Mouse (Mus musculus) MEL (cell line): ENCODE results near the gene Igdcc3. TPM values are rescaled to one million over a fixed set of nuclear protein-coding genes. Genes with fewer than 3 reads are reported as not detected.
A peak's percentile ranks its signal among the peaks of the same experiment; 100 is the strongest.

Experiments
- DNase-seq: peaks from one replicate; pipeline ENCODE4 v3.0.0; 2011; ENCODE audit warnings: low read depth, low spot score
- H3K27ac ChIP-seq: 2 replicates; pipeline ENCODE4 v1.5.1; 2012; ENCODE audit warnings: low read depth, mild to moderate bottlenecking, control low read depth, low read length, moderate library complexity; ENCODE audit not compliant: control insufficient read depth
- H3K27me3 ChIP-seq, 2 experiments: fragments of 150-350 bp in 1 of 2; sonication (generic) in 1 of 2; 2 replicates each; pipeline ENCODE4 v1.6.1; 2012; ENCODE audit warnings: low read length in 2 of 2, mild to moderate bottlenecking in 2 of 2, improper control_type of control experiment in 1 of 2, moderate library complexity in 1 of 2; ENCODE audit not compliant: insufficient read depth in 2 of 2, control insufficient read depth in 1 of 2
- H3K36me3 ChIP-seq, 2 experiments: 2 replicates each; pipeline ENCODE4 v1.6.1; 2012 to 2014; ENCODE audit warnings: low read length in 2 of 2, improper control_type of control experiment in 1 of 2, inconsistent platforms in 1 of 2, mild to moderate bottlenecking in 1 of 2; ENCODE audit not compliant: insufficient read depth in 2 of 2, control insufficient read depth in 1 of 2
- H3K4me1 ChIP-seq, 2 experiments: fragments of 150-350 bp in 1 of 2; sonication (generic) in 1 of 2; 2 replicates each; pipeline ENCODE4 v1.6.1; 2012; ENCODE audit warnings: low read length in 2 of 2, improper control_type of control experiment in 1 of 2, mild to moderate bottlenecking in 1 of 2; ENCODE audit not compliant: insufficient read depth in 2 of 2, control insufficient read depth in 1 of 2
- H3K4me3 ChIP-seq, 2 experiments: fragments of 150-350 bp in 1 of 2; sonication (generic) in 1 of 2; 2 replicates each; pipeline ENCODE4 v1.5.1; 2012; ENCODE audit warnings: low read depth in 2 of 2, low read length in 2 of 2, mild to moderate bottlenecking in 2 of 2, moderate library complexity in 2 of 2, control low read depth in 1 of 2, improper control_type of control experiment in 1 of 2; ENCODE audit not compliant: control insufficient read depth in 1 of 2, insufficient read depth in 1 of 2
- H3K79me2 ChIP-seq: 2 replicates; pipeline ENCODE4 v1.6.1; 2012; ENCODE audit warnings: mild to moderate bottlenecking, low read length, moderate library complexity; ENCODE audit not compliant: control insufficient read depth, poor library complexity, insufficient read depth
- H3K9ac ChIP-seq: 2 replicates; pipeline ENCODE4 v1.6.1; 2012; ENCODE audit warnings: low read depth, mild to moderate bottlenecking, control low read depth, low read length, moderate library complexity; ENCODE audit not compliant: control insufficient read depth, poor library complexity, severe bottlenecking
- H3K9me3 ChIP-seq: fragments of 150-350 bp; sonication (generic); replicated peaks from 2 replicates; pipeline ENCODE4 v1.6.1; 2012; ENCODE audit warnings: mild to moderate bottlenecking, low read length, improper control_type of control experiment, moderate library complexity; ENCODE audit not compliant: insufficient read depth
- BHLHE40 ChIP-seq: IDR thresholded peaks from 2 replicates; pipeline ENCODE4 v1.6.1; 2012; ENCODE audit warnings: low read depth, mild to moderate bottlenecking, inconsistent platforms, low read length, improper control_type of control experiment, borderline replicate concordance
- CHD1 ChIP-seq: IDR thresholded peaks from 2 replicates; pipeline ENCODE4 v1.6.1; 2012; ENCODE audit warnings: low read depth, mild to moderate bottlenecking, inconsistent platforms, low read length, improper control_type of control experiment
- CHD2 ChIP-seq: IDR thresholded peaks from 2 replicates; pipeline ENCODE4 v1.6.1; 2011; ENCODE audit warnings: low read length, improper control_type of control experiment
- ELF1 ChIP-seq: IDR thresholded peaks from 2 replicates; pipeline ENCODE4 v1.6.1; 2014; ENCODE audit warnings: low read depth, mild to moderate bottlenecking, inconsistent platforms, low read length, improper control_type of control experiment, moderate library complexity
- EP300 ChIP-seq, 2 experiments: IDR thresholded peaks; 2 replicates each; pipeline ENCODE4 v1.6.1; 2011; ENCODE audit warnings: improper control_type of control experiment in 2 of 2, low read length in 2 of 2, low read depth in 1 of 2, mild to moderate bottlenecking in 1 of 2
- JUND ChIP-seq: IDR thresholded peaks from 2 replicates; pipeline ENCODE4 v1.6.1; 2011; ENCODE audit warnings: low read depth, mild to moderate bottlenecking, improper control_type of control experiment, low read length
- KAT2A ChIP-seq: conservative IDR thresholded peaks from 2 replicates; pipeline ENCODE4 v1.6.1; 2012; ENCODE audit warnings: low read depth, low read length, improper control_type of control experiment, inconsistent platforms
- MYC ChIP-seq: IDR thresholded peaks from 2 replicates; pipeline ENCODE4 v1.6.1; 2011; ENCODE audit warnings: low read depth, mild to moderate bottlenecking, low read length, improper control_type of control experiment, moderate library complexity
- POLR2AphosphoS5 ChIP-seq: IDR thresholded peaks from 2 replicates; pipeline ENCODE4 v1.6.1; 2012; ENCODE audit warnings: low read depth, borderline replicate concordance, mild to moderate bottlenecking, inconsistent platforms, low read length, moderate library complexity, mixed read lengths
- SIN3A ChIP-seq: IDR thresholded peaks from 2 replicates; pipeline ENCODE4 v1.6.1; 2012; ENCODE audit warnings: low read length, improper control_type of control experiment, inconsistent platforms
- TAL1 ChIP-seq: IDR thresholded peaks from 2 replicates; pipeline ENCODE4 v1.6.1; 2012; ENCODE audit warnings: mild to moderate bottlenecking, inconsistent platforms, low read length, moderate library complexity, mixed read lengths
- TBP ChIP-seq: IDR thresholded peaks from 2 replicates; pipeline ENCODE4 v1.8.0; 2011; ENCODE audit warnings: low read depth, low read length, improper control_type of control experiment
- TCF12 ChIP-seq: IDR thresholded peaks from 2 replicates; pipeline ENCODE4 v1.6.1; 2014; ENCODE audit warnings: low read depth, mild to moderate bottlenecking, inconsistent platforms, low read length, improper control_type of control experiment, moderate library complexity
- USF1 ChIP-seq: IDR thresholded peaks from 2 replicates; pipeline ENCODE4 v1.6.1; 2014; ENCODE audit warnings: low read depth, mild to moderate bottlenecking, inconsistent platforms, low read length, improper control_type of control experiment, moderate library complexity
- polyA plus RNA-seq, 2 experiments: library from polyadenylated mRNA; stranded (reverse) in 1 of 2; unstranded in 1 of 2; fragments of >175 nt in 1 of 2; fragments of >200 nt in 1 of 2; gene quantifications; 2 replicates each; pipeline versions ENCODE4 v1.2.1 to v1.2.4; 2012; ENCODE audit warnings: low replicate concordance in 2 of 2, low read depth in 1 of 2; ENCODE audit not compliant: insufficient read length in 2 of 2, insufficient read depth in 1 of 2, missing spikeins in 1 of 2
- total RNA-seq: library from RNA; depleted of rRNA; stranded (reverse); fragments of 300-350 nt; gene quantifications from 2 replicates; pipeline ENCODE4 v1.2.3, GENCODE M21; 2012

The Igdcc3 gene
- total and polyA plus RNA-seq, 3 experiments = not detected

- TF ChIP-seq USF1 (no peak), TAL1 (no peak), SIN3A (peak; percentile 71), TCF12 (peak; percentile 77), CHD1 (peak; percentile 11)
These were observed 67.5 kb downstream of the Igdcc3 start (continued) for GRCm38 (mm10) chr9:65208293-65209179.

- Histone ChIP-seq H3K27me3 (no peaks in the 10 kb centered on the region), H3K27ac (no peak overlapping the region), H3K4me3 (no peak overlapping the region), H3K36me3 (peaks cover 0 to 19% of the 10 kb centered on the region in 2 experiments; a peak in 2 of 4 replicates), H3K9ac (no peak overlapping the region), H3K9me3 (no peaks in the 10 kb centered on the region), H3K4me1 (peaks cover 10 to 28% of the 10 kb centered on the region in 2 experiments), H3K79me2 (peaks cover 9% of the 10 kb centered on the region; the same call in 1 of the 2 replicates)
- TF ChIP-seq ELF1 = no peak
- no peak for TF ChIP-seq CHD2
- no peak for TF ChIP-seq USF1
- TF ChIP-seq TBP = no peak
- TF ChIP-seq KAT2A = no peak
- no peak for TF ChIP-seq BHLHE40
- DNase-seq = no peak
These were observed 70.6 kb downstream of the Igdcc3 start for GRCm38 (mm10) chr9:65211598-65211997.

- no peaks in the 10 kb centered on the region for H3K9me3 ChIP-seq
- peaks cover 0 to 15% of the 10 kb centered on the region in 2 experiments; a peak in 2 of 4 replicates for H3K36me3 ChIP-seq
- no peak for TF ChIP-seq JUND
- no peak for TF ChIP-seq POLR2AphosphoS5
- no peak for TF ChIP-seq SIN3A
- 0 out of 2 replicates have a peak, but pooled peaks have one; percentile 36 for TF ChIP-seq MYC
- peak in 1 of 2 experiments; percentile 24; a peak in 1 of 4 replicates for TF ChIP-seq EP300 (IDR thresholded peaks at IDR 0.05; ENCODE audit: low read depth in 1 of 2, low read length in 2 of 2)
- peak overlapping the region; percentile 65 for H3K9ac ChIP-seq
- peak overlapping the region; percentile 1 for H3K27ac ChIP-seq
- H3K27me3 ChIP-seq = no peaks in the 10 kb centered on the region
- H3K79me2 ChIP-seq = peaks cover 3% of the 10 kb centered on the region; the same call in 1 of the 2 replicates
- peak; percentile 46 for DNase-seq
- peak overlapping the region; percentile 70 to 75 for H3K4me3 ChIP-seq
- H3K4me1 ChIP-seq = peaks cover 11 to 15% of the 10 kb centered on the region in 2 experiments
These were observed 73.4 kb downstream of the Igdcc3 start for GRCm38 (mm10) chr9:65214425-65214777.
